Mouse (Mus musculus): Measurements from ENCODE around the gene Osbpl3. TPM values are rescaled to one million over a fixed set of nuclear protein-coding genes. Genes with fewer than 3 reads are reported as not detected.

Osbpl3 gene
- 9.3 and 10.7 TPM in 2 replicates for polyA plus RNA-seq (2015; fragmentation: Nextera tagmentation; extraction: Ambion mirVana)

DNA sequence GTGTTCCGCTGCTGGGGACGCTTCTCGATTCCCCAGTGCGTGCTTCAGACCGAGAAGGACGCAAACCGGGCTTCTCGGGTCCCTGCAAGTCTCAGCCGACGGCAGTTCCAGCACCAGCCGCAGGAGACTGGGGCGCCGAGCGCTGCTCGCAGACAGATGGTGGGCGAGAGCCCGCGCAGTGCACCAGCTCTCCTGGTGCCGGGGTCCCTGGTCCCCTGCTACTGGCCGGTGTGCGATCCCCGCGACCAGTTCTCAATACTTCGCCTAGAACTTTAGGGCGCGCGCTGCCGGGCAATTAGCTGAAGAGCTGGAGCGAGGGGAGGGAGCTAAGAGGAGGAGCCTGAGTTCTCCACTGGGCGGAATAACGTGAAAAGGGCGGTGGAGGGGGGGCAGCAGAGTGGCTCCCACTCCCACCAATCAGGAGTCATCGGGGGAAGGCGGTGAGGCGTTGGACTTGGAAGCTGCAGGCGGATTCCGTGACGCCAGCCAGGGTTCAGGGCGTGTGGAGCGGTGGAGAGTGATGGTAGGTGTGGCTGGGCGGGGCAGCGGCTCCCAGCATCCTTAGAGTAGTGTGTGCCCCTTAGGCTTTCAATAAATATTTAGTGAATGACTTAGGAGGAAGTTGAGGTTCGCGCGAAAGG lies at the start of gene Osbpl3:
Osbpl3 (minus strand) TSS at position 373 of the 641 bp plus-strand sequence.

DNA sequence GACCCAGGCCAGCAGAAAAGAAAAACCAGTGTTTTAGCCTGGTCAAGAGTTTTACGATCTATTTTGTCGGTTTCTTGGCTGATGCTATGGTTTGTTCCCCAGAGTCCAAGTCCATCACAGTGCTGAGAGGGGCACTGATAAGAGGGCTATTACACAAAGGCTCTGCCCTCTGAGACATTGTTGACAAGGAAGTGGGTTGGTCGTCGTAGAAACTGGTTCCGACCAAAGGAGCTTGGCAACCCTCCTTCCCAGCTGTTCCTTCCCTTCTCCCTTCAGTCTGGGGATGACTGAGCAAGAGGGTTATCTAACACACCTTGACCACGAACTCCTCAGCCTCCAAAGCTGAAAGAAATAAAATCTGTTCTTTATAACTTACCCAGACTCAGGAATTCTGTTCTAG lies 192.3 kb downstream of the Osbpl3 start, which contains the start of gene Gsdme:
Gsdme (minus strand) TSS at position 193 of the 400 bp plus-strand sequence.

Other genes starting within 250 kb of the Osbpl3 start
- gene Gsdme, start 192.3 kb downstream of the Osbpl3 start, polyA plus RNA-seq (2015; fragmentation: Nextera tagmentation; extraction: Ambion mirVana), result 42.9 and 57.3 TPM in 2 replicates
- 61.5 and 78.2 TPM in 2 replicates for gene Cycs, start 110.3 kb upstream of the Osbpl3 start, polyA plus RNA-seq (2015; fragmentation: Nextera tagmentation; extraction: Ambion mirVana)
- gene 4921507P07Rik, start 140.4 kb upstream of the Osbpl3 start, polyA plus RNA-seq (2015; fragmentation: Nextera tagmentation; extraction: Ambion mirVana), result 0.61 TPM in 1 of 2 replicates, not detected in the other
- gene Npvf, start 198.2 kb upstream of the Osbpl3 start, polyA plus RNA-seq (2015; fragmentation: Nextera tagmentation; extraction: Ambion mirVana), result not detected in 2 replicates